Mouse (Mus musculus) bone marrow macrophage, adult 2 months (primary cell): Measurements from ENCODE around the gene Ppp1r1b. TPM values are rescaled to one million over a fixed set of nuclear protein-coding genes. Genes with fewer than 3 reads are reported as not detected.

Experiments used
- H3K27ac ChIP-seq: 2 replicates; pipeline ENCODE4 v1.5.1; 2012; ENCODE audit warnings: low read depth, low read length; ENCODE audit not compliant: insufficient read depth
- H3K4me1 ChIP-seq: 2 replicates; pipeline ENCODE4 v1.6.1; 2012; ENCODE audit warnings: low read length; ENCODE audit not compliant: control insufficient read depth, insufficient read depth
- H3K4me3 ChIP-seq: 2 replicates; pipeline ENCODE4 v1.5.1; 2012; ENCODE audit warnings: mild to moderate bottlenecking, low read length, moderate library complexity; ENCODE audit not compliant: insufficient read depth
- CTCF ChIP-seq: IDR thresholded peaks from 2 replicates; pipeline ENCODE4 v1.5.1; 2012; ENCODE audit warnings: low read depth, mild to moderate bottlenecking, low read length, moderate library complexity
- POLR2A ChIP-seq: IDR thresholded peaks from 2 replicates; pipeline ENCODE4 v1.6.1; 2012; ENCODE audit warnings: mild to moderate bottlenecking, low read depth, low read length, borderline replicate concordance
- polyA plus RNA-seq: library from polyadenylated mRNA; stranded (reverse); fragments of >200 nt; gene quantifications from 2 replicates; pipeline ENCODE4 v1.2.4, GENCODE M21; 2012; ENCODE audit not compliant: missing spikeins, insufficient read depth, insufficient read length

Ppp1r1b gene
- polyA plus RNA-seq, 1 experiment = not detected

- no peak overlapping the region for H3K4me3 ChIP-seq
Measured at GRCm38 (mm10) chr11:98333981-98334741, 14.0 kb upstream of the Ppp1r1b start.

GRCm38 (mm10) chr11:98335250-98335649 lies 13.0 kb upstream of the Ppp1r1b start:
- Histone ChIP-seq H3K27ac (no peak overlapping the region), H3K4me3 (no peak overlapping the region), H3K4me1 (no peaks in the 10 kb centered on the region)
- TF ChIP-seq POLR2A (no peak), CTCF (no peak)

More at GRCm38 (mm10) chr11:98333981-98334741, 14.0 kb upstream of the Ppp1r1b start:
- no peak for TF ChIP-seq CTCF
- no peak for TF ChIP-seq POLR2A
- no peaks in the 10 kb centered on the region for H3K4me1 ChIP-seq
- no peak overlapping the region for H3K27ac ChIP-seq

- no peak for TF ChIP-seq POLR2A
- TF ChIP-seq CTCF = no peak
- H3K27ac ChIP-seq = no peak overlapping the region
- no peaks in the 10 kb centered on the region for H3K4me1 ChIP-seq
- H3K4me3 ChIP-seq = no peak overlapping the region
Measured at GRCm38 (mm10) chr11:98336245-98337107, 11.7 kb upstream of the Ppp1r1b start.

GRCm38 (mm10) chr11:98338507-98338961 lies 9.7 kb upstream of the Ppp1r1b start:
- Histone ChIP-seq H3K4me3 (peak overlapping the region; percentile 50), H3K4me1 (no peaks in the 10 kb centered on the region), H3K27ac (no peak overlapping the region)
- no peak for TF ChIP-seq CTCF
- no peak for TF ChIP-seq POLR2A

- H3K27ac ChIP-seq = no peak overlapping the region
- no peaks in the 10 kb centered on the region for H3K4me1 ChIP-seq
- TF ChIP-seq POLR2A = no peak
- TF ChIP-seq CTCF = no peak
- H3K4me3 ChIP-seq = peak overlapping the region; percentile 50
Measured at GRCm38 (mm10) chr11:98339071-98339501, 9.1 kb upstream of the Ppp1r1b start.

- TF ChIP-seq CTCF = no peak
- TF ChIP-seq POLR2A = no peak
- H3K4me3 ChIP-seq = no peak overlapping the region
- no peak overlapping the region for H3K27ac ChIP-seq
- H3K4me1 ChIP-seq = no peaks in the 10 kb centered on the region
Measured at GRCm38 (mm10) chr11:98339679-98340287, 8.4 kb upstream of the Ppp1r1b start.

- no peaks in the 10 kb centered on the region for H3K4me1 ChIP-seq
- no peak for TF ChIP-seq POLR2A
- no peak for TF ChIP-seq CTCF
Measured at GRCm38 (mm10) chr11:98340597-98340996, 7.6 kb upstream of the Ppp1r1b start.

GRCm38 (mm10) chr11:98341174-98341573 lies 7.0 kb upstream of the Ppp1r1b start:
- Histone ChIP-seq H3K4me3 (no peak overlapping the region), H3K4me1 (no peaks in the 10 kb centered on the region), H3K27ac (no peak overlapping the region)
- TF ChIP-seq POLR2A = no peak
- TF ChIP-seq CTCF = no peak

More at GRCm38 (mm10) chr11:98340597-98340996, 7.6 kb upstream of the Ppp1r1b start:
- no peak overlapping the region for H3K27ac ChIP-seq
- no peak overlapping the region for H3K4me3 ChIP-seq

- Histone ChIP-seq H3K4me3 (no peak overlapping the region), H3K4me1 (no peaks in the 10 kb centered on the region), H3K27ac (no peak overlapping the region)
- TF ChIP-seq CTCF = peak; percentile 99
- TF ChIP-seq POLR2A = no peak
Measured at GRCm38 (mm10) chr11:98342000-98342945, 5.9 kb upstream of the Ppp1r1b start.
